Mouse (Mus musculus) midbrain, embryonic 13.5 days (tissue): ENCODE data around the gene Dock4. TPM values are rescaled to one million over a fixed set of nuclear protein-coding genes. Genes with fewer than 3 reads are reported as not detected.

Experiments
- ATAC-seq: fragments of 200-750 bp; cut with Nextera tagmentation; 2 replicates; pipeline ENCODE4 v1.8.0; 2017; ENCODE audit warnings: mild to moderate bottlenecking, moderate TSS enrichment, moderate library complexity
- H3K27ac ChIP-seq: fragments of 300-500 bp; sonication (generic); 2 replicates; pipeline ENCODE4 v1.5.1; 2015; ENCODE audit warnings: inconsistent platforms, mild to moderate bottlenecking, moderate library complexity
- H3K27me3 ChIP-seq: fragments of 300-500 bp; sonication (generic); 2 replicates; pipeline ENCODE4 v1.6.1; 2015; ENCODE audit warnings: mild to moderate bottlenecking, inconsistent platforms
- H3K36me3 ChIP-seq: fragments of 300-500 bp; sonication (generic); 2 replicates; pipeline ENCODE4 v1.6.1; 2015; ENCODE audit warnings: mild to moderate bottlenecking, inconsistent platforms
- H3K4me1 ChIP-seq: fragments of 300-500 bp; sonication (generic); replicated peaks from 2 replicates; pipeline ENCODE4 v1.6.1; 2015; ENCODE audit warnings: inconsistent platforms
- H3K4me2 ChIP-seq: fragments of 300-500 bp; sonication (generic); replicated peaks from 2 replicates; pipeline ENCODE4 v1.6.1; 2015; ENCODE audit warnings: moderate library complexity, mild to moderate bottlenecking, inconsistent platforms
- H3K4me3 ChIP-seq: fragments of 300-500 bp; sonication (generic); replicated peaks from 2 replicates; pipeline ENCODE4 v1.5.1; 2015; ENCODE audit warnings: mild to moderate bottlenecking, inconsistent platforms
- H3K9ac ChIP-seq: fragments of 300-500 bp; sonication (generic); replicated peaks from 2 replicates; pipeline ENCODE4 v1.6.1; 2015; ENCODE audit warnings: mild to moderate bottlenecking, inconsistent platforms
- H3K9me3 ChIP-seq: fragments of 300-500 bp; sonication (generic); 2 replicates; pipeline ENCODE4 v1.6.1; 2016; ENCODE audit warnings: mild to moderate bottlenecking, inconsistent platforms
- WGBS: fragments of 180-500 bp; shearing (Covaris S2); methylation state at CpG from one replicate; pipeline ENCODE4 v1.1.7; 2015; 5-methylcytosine and 5-hydroxymethylcytosine counted together
- polyA plus RNA-seq: library from polyadenylated mRNA; unstranded; fragments of >200 nt; fragmentation: Nextera tagmentation; extraction: Ambion mirVana; gene quantifications from 2 replicates; pipeline ENCODE4 v1.2.1, GENCODE M21; 2015

The Dock4 gene
- polyA plus RNA-seq, 1 experiment from 2014 or later = 38.4 TPM

DNA sequence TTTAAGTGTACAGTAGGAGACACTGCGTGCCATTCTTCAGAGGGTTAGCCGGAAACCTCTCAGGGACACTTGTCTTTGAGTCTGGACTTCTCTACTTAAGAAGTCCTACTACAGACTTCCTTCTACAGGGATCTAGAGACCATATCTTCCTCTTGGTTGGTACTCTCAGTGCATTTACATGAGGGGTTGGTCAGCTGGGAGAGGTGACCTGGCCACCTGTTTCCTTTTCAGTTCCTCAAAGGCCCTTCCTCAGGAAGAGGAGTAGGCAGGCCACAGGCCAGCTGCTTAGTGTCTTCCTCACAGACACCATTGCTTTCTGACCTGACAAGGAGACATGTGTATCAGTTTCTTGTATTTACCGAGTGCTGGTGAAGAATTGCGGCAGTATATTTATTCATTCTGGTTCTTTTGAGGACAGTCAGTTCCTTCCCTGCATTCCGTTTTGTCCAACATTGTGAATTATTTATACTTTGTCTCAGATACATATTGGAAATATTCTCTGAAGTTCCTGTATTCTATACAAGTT, 380.2 kb downstream of the Dock4 start:
- H3K27ac ChIP-seq = no peak overlapping the region
- no peaks in the 10 kb centered on the region for H3K4me1 ChIP-seq
- 89% methylated on average over 5 of the region's 5 CpGs for WGBS
- no peak overlapping the region for H3K4me3 ChIP-seq
- no peaks in the 10 kb centered on the region for H3K9me3 ChIP-seq
- H3K9ac ChIP-seq = no peak overlapping the region
- H3K4me2 ChIP-seq = no peak overlapping the region
- no peaks in the 10 kb centered on the region for H3K27me3 ChIP-seq
- no peak for ATAC-seq
- H3K36me3 ChIP-seq = peaks cover 39% of the 10 kb centered on the region

DNA sequence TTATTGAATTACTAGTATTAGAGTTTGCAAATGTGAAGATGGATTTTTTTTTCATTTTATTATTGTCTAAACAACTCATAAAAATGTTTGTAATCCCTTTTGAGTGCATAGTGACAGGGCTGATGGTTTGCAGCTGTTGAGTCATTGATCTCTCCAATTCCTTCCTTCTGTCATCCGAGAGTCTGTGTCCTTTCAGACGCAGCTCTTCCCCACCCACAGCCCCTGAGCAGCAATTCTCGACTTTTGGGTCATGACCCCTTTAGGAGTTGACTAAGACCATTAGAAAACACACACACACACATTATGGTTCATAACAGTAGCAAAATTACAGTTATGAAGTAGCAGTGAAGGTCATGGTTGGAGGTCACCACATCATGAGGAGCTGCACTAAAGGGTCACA, 380.7 kb downstream of the Dock4 start:
- Histone ChIP-seq H3K27ac (no peak overlapping the region), H3K9ac (no peak overlapping the region), H3K36me3 (peaks cover 36% of the 10 kb centered on the region), H3K4me2 (no peak overlapping the region), H3K27me3 (no peaks in the 10 kb centered on the region), H3K4me3 (no peak overlapping the region), H3K9me3 (no peaks in the 10 kb centered on the region), H3K4me1 (no peaks in the 10 kb centered on the region)
- 68% methylated on average over 3 of the region's 3 CpGs for WGBS
- no peak for ATAC-seq

DNA sequence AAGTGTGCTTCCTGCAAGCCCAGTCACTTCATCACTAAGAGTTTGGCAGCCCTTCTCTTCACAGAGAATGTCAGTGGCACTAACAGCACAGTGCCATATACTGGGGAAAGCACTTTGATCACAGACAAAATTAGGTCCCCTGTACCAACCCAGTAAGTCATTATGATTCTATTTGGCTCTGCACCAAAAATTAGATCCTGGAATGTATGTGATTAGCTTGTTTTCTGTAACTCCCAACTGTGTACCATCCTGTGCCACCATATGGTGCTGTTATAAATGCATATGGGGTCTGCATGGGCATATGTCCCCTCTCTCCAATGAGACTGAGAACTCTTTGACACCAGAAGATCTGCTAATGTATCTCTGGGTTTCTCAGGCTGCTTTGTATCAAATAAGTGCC, 382.3 kb downstream of the Dock4 start:
- peak; percentile 38; the same call in 1 of the 2 replicates for ATAC-seq
- Histone ChIP-seq H3K9ac (no peak overlapping the region), H3K9me3 (no peaks in the 10 kb centered on the region), H3K4me1 (no peaks in the 10 kb centered on the region), H3K4me2 (no peak overlapping the region), H3K27me3 (no peaks in the 10 kb centered on the region), H3K27ac (no peak overlapping the region), H3K4me3 (no peak overlapping the region), H3K36me3 (peaks cover 35% of the 10 kb centered on the region)

DNA sequence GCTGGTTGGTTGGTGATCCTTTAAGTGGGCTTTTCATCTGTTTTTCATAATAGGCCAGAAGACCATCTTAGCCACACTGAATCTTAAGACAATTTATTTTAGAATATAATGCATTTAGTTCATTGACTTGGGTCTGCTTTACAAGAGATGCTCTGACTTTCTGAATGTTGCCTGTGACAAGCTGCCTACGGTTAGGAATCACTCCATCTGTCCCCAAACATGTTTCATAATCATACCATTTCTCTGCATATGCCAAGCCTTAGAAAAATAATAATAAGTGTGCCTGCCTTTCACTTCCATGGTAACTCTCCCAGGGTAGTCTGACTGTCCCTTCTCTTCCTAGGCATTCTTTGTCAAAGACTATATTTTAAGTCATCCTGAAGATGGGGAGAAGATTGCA, 383.5 kb downstream of the Dock4 start:
- H3K4me1 ChIP-seq = no peaks in the 10 kb centered on the region
- 93% methylated on average over 1 of the region's 1 CpGs for WGBS
- ATAC-seq = no peak
- H3K4me3 ChIP-seq = no peak overlapping the region
- H3K36me3 ChIP-seq = peaks cover 39% of the 10 kb centered on the region
- H3K9me3 ChIP-seq = no peaks in the 10 kb centered on the region
- no peak overlapping the region for H3K4me2 ChIP-seq
- H3K9ac ChIP-seq = no peak overlapping the region
- H3K27ac ChIP-seq = no peak overlapping the region
- no peaks in the 10 kb centered on the region for H3K27me3 ChIP-seq

- Histone ChIP-seq H3K4me1 (peaks cover 4% of the 10 kb centered on the region; the same call in 1 of the 2 replicates), H3K9me3 (no peaks in the 10 kb centered on the region), H3K9ac (no peak overlapping the region), H3K27me3 (no peaks in the 10 kb centered on the region), H3K4me2 (no peak overlapping the region), H3K27ac (no peak overlapping the region), H3K36me3 (peaks cover 55% of the 10 kb centered on the region), H3K4me3 (no peak overlapping the region)
- ATAC-seq = 0 out of 2 replicates have a peak, but pooled peaks have one; percentile 53
- 73% methylated on average over 8 of the region's 8 CpGs for WGBS
Observed at GRCm38 (mm10) chr12:40832157-40832556, 386.4 kb downstream of the Dock4 start.

DNA sequence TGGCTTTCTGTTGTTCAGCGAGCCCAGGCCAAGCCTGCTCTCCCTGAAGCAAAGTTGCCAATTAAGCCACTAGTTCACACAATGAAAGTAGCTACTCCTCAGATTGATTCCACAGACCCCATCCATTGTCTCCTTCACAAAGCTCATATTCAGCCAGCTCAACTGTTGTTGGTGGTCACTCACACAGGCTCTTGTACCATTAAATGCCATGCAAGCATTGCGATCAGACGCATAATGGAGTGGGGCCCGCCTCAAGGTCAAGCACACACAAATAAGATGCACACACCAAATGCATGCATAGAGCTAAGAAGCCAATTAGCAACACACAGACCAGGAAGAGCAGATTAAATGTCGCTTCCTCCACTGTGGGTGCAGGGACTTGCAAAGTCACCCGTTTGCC, 391.2 kb downstream of the Dock4 start:
- WGBS = 27% methylated on average over 6 of the region's 6 CpGs
- peaks cover 17% of the 10 kb centered on the region for H3K4me1 ChIP-seq
- H3K36me3 ChIP-seq = peaks cover 35% of the 10 kb centered on the region
- peak; percentile 43; the same call in 1 of the 2 replicates for ATAC-seq
- H3K9ac ChIP-seq = no peak overlapping the region
- H3K4me3 ChIP-seq = no peak overlapping the region
- no peak overlapping the region for H3K27ac ChIP-seq
- no peaks in the 10 kb centered on the region for H3K9me3 ChIP-seq
- no peaks in the 10 kb centered on the region for H3K27me3 ChIP-seq
- H3K4me2 ChIP-seq = no peak overlapping the region

DNA sequence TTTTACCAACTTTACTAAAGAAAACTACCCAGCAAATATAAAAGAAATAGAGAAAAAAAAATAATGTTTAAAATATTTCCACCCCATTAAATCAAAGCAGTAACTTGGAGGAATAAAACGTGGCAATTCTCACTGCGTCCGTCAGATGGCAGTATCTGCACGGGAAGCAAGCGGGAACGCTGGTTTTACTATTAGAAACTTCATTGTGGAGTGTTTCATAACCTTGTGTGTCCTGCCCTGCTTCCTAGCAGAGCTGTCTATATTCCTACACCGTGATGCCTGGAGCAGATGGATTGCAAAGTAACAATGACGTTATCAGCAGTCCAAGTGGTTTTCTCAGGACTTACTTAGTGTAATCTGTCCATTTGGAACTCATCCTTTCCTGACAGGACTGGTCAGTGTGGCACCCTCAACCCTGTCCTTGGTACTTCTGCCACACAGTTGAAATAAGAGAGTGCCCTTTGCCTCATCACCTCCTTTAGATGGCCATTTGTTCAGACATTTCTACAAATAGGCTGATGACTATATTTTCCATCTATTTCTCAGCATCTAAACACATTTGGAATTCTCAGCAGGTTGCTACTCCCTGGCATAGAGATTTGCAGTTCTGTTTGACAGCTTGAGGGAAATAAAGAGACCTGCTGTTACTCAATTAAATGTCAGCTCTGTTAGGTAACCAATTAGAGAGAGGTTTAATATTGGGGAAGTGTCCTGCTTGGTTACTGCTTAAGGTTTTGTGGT, 392.0 kb downstream of the Dock4 start:
- peak; percentile 68 for ATAC-seq
- WGBS = 2% methylated on average over 8 of the region's 8 CpGs
- H3K27me3 ChIP-seq = no peaks in the 10 kb centered on the region

GRCm38 (mm10) chr12:40838338-40838695, 392.6 kb downstream of the Dock4 start:
- no peaks in the 10 kb centered on the region for H3K9me3 ChIP-seq
- ATAC-seq = no peak
- 57% methylated on average over 2 of the region's 2 CpGs for WGBS
- H3K4me2 ChIP-seq = no peak overlapping the region
- peaks cover 17% of the 10 kb centered on the region for H3K4me1 ChIP-seq
- H3K4me3 ChIP-seq = no peak overlapping the region
- peaks cover 25% of the 10 kb centered on the region for H3K36me3 ChIP-seq
- H3K9ac ChIP-seq = no peak overlapping the region
- H3K27ac ChIP-seq = no peak overlapping the region
- H3K27me3 ChIP-seq = no peaks in the 10 kb centered on the region

More for the DNA sequence above, 392.0 kb downstream of the Dock4 start:
- Histone ChIP-seq H3K36me3 (peaks cover 29% of the 10 kb centered on the region), H3K4me1 (peaks cover 17% of the 10 kb centered on the region), H3K9me3 (no peaks in the 10 kb centered on the region), H3K27ac (0 out of 2 replicates have a peak overlapping the region, but pooled peaks have one; percentile 14), H3K9ac (no peak overlapping the region), H3K4me3 (no peak overlapping the region), H3K4me2 (no peak overlapping the region)

- H3K36me3 ChIP-seq = peaks cover 22% of the 10 kb centered on the region
- no peak for ATAC-seq
- 93% methylated on average over 5 of the region's 5 CpGs for WGBS
- H3K27me3 ChIP-seq = no peaks in the 10 kb centered on the region
- H3K9me3 ChIP-seq = no peaks in the 10 kb centered on the region
- H3K27ac ChIP-seq = no peak overlapping the region
- H3K4me1 ChIP-seq = peaks cover 17% of the 10 kb centered on the region
- H3K4me3 ChIP-seq = no peak overlapping the region
- H3K9ac ChIP-seq = no peak overlapping the region
- H3K4me2 ChIP-seq = no peak overlapping the region
Observed at GRCm38 (mm10) chr12:40838940-40839339, 393.2 kb downstream of the Dock4 start.

DNA sequence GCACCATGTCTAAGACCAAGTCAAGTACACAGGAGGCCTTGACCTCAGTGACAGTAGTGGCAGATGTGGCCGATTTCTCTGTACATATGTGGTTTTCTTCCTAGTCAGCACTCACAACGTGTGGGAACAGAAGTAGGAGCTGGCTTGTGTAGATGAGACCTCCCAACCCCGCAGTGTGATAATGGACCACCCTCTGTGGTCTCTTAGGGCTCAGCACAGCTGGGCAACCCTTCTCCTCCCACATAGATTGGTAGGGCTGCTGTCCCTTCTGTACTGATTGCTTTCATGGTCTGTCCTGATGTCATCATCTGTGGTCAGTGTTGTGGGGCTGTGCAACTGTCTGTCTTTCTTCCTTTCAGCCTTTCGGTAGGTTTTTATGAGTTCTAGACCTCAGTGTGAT, 394.1 kb downstream of the Dock4 start:
- ATAC-seq = no peak
- no peak overlapping the region for H3K9ac ChIP-seq
- no peaks in the 10 kb centered on the region for H3K9me3 ChIP-seq
- peaks cover 17% of the 10 kb centered on the region for H3K4me1 ChIP-seq
- peaks cover 18% of the 10 kb centered on the region for H3K36me3 ChIP-seq
- no peak overlapping the region for H3K4me2 ChIP-seq
- WGBS = 75% methylated on average over 4 of the region's 4 CpGs
- H3K27ac ChIP-seq = no peak overlapping the region
- H3K27me3 ChIP-seq = no peaks in the 10 kb centered on the region
- H3K4me3 ChIP-seq = no peak overlapping the region

- 77% methylated on average over 10 of the region's 10 CpGs for WGBS
- no peak for ATAC-seq
- H3K4me2 ChIP-seq = no peak overlapping the region
- H3K9ac ChIP-seq = 0 out of 2 replicates have a peak overlapping the region, but pooled peaks have one; percentile 2
- H3K27me3 ChIP-seq = no peaks in the 10 kb centered on the region
- H3K36me3 ChIP-seq = peaks cover 8% of the 10 kb centered on the region
- no peak overlapping the region for H3K27ac ChIP-seq
- no peaks in the 10 kb centered on the region for H3K9me3 ChIP-seq
- H3K4me3 ChIP-seq = no peak overlapping the region
- H3K4me1 ChIP-seq = peaks cover 13% of the 10 kb centered on the region; the same call in 1 of the 2 replicates
Observed at GRCm38 (mm10) chr12:40842251-40842988, 396.7 kb downstream of the Dock4 start.

DNA sequence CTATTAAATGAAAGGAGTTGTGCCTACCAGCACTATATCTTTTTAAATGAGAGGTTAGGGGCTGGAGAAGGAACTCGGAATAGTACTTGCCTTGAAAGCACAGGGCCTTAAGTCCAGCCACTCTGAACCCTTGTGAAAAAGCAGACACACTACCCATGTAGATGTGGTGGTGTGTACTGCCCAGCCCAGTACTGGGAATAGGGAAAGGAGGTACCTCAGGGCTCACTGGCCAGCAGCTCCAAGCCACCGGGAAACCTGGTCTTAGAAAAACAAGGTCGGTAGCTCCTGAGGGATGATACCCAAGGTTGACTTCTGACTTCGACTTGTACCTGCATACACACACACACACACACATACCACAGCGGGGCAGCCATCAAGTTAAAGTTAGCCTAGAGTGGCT, 397.2 kb downstream of the Dock4 start:
- H3K27ac ChIP-seq = no peak overlapping the region
- WGBS = 89% methylated on average over 5 of the region's 5 CpGs
- ATAC-seq = no peak

More for the DNA sequence above, 397.2 kb downstream of the Dock4 start:
- Histone ChIP-seq H3K9ac (no peak overlapping the region), H3K36me3 (peaks cover 8% of the 10 kb centered on the region), H3K4me1 (peaks cover 10% of the 10 kb centered on the region; the same call in 1 of the 2 replicates), H3K27me3 (no peaks in the 10 kb centered on the region), H3K4me2 (no peak overlapping the region), H3K4me3 (no peak overlapping the region), H3K9me3 (no peaks in the 10 kb centered on the region)
